Mouse (Mus musculus) kidney, adult 2 months (tissue): Measurements from ENCODE around the gene Nptx1. TPM values are rescaled to one million over a fixed set of nuclear protein-coding genes. Genes with fewer than 3 reads are reported as not detected.
A peak's percentile ranks its signal among the peaks of the same experiment; 100 is the strongest.

ENCODE experiments used
- DNase-seq: peaks from one replicate; pipeline ENCODE4 v3.0.0; 2021
- H3K27ac ChIP-seq: fragments of 200-500 bp; 2 replicates; pipeline ENCODE4 v1.5.1; 2012; ENCODE audit warnings: low read depth, low read length, control low read depth, inconsistent platforms; ENCODE audit not compliant: insufficient read depth
- H3K27me3 ChIP-seq: fragments of 200-500 bp; replicated peaks from 2 replicates; pipeline ENCODE4 v1.6.1; 2012; ENCODE audit warnings: mild to moderate bottlenecking, moderate library complexity, low read length, inconsistent platforms; ENCODE audit not compliant: control insufficient read depth, insufficient read depth
- H3K36me3 ChIP-seq: fragments of 200-500 bp; 2 replicates; pipeline ENCODE4 v1.6.1; 2012; ENCODE audit warnings: mild to moderate bottlenecking, moderate library complexity, low read length, inconsistent platforms; ENCODE audit not compliant: control insufficient read depth, insufficient read depth
- H3K4me1 ChIP-seq: fragments of 200-500 bp; 2 replicates; pipeline ENCODE4 v1.6.1; 2011; ENCODE audit warnings: low read length; ENCODE audit not compliant: control insufficient read depth, insufficient read depth
- H3K4me3 ChIP-seq: fragments of 200-500 bp; 2 replicates; pipeline ENCODE4 v1.5.1; 2011; ENCODE audit warnings: mild to moderate bottlenecking, low read depth, low read length, control low read depth; ENCODE audit not compliant: insufficient read depth
- CTCF ChIP-seq: fragments of 200-500 bp; conservative IDR thresholded peaks from 2 replicates; pipeline ENCODE4 v1.5.1; 2011; ENCODE audit warnings: low read depth, mild to moderate bottlenecking, control low read depth, low read length, moderate library complexity, mixed read lengths; ENCODE audit not compliant: insufficient read depth, insufficient read length
- POLR2A ChIP-seq: fragments of 200-500 bp; IDR thresholded peaks from one replicate; pipeline ENCODE4 v1.6.1; 2011; ENCODE audit warnings: low read depth, low read length, control low read depth
- WGBS: fragments of 180-500 bp; shearing (Covaris S2); methylation state at CpG from one replicate; pipeline ENCODE4 v1.1.7; 2018; 5-methylcytosine and 5-hydroxymethylcytosine counted together
- polyA plus RNA-seq: library from polyadenylated mRNA; depleted of rRNA; stranded (reverse); fragments of >200 nt; gene quantifications from 2 replicates; pipeline ENCODE4 v1.2.3, GENCODE M21; 2012

The Nptx1 gene
- polyA plus RNA-seq, 1 experiment = 0.08 TPM

GRCm38 (mm10) chr11:119540560-119540959 lies 7.0 kb downstream of the Nptx1 start:
- 76% methylated on average over 9 of the region's 9 CpGs for WGBS
- H3K27ac ChIP-seq = no peak overlapping the region
- no peak overlapping the region for H3K4me3 ChIP-seq
- no peak for TF ChIP-seq POLR2A
- no peak for TF ChIP-seq CTCF
- no peaks in the 10 kb centered on the region for H3K36me3 ChIP-seq
- DNase-seq = no peak
- no peaks in the 10 kb centered on the region for H3K27me3 ChIP-seq
- H3K4me1 ChIP-seq = no peaks in the 10 kb centered on the region

GRCm38 (mm10) chr11:119539944-119540343 lies 7.6 kb downstream of the Nptx1 start:
- Histone ChIP-seq H3K27ac (no peak overlapping the region), H3K4me1 (no peaks in the 10 kb centered on the region), H3K4me3 (no peak overlapping the region), H3K36me3 (no peaks in the 10 kb centered on the region), H3K27me3 (no peaks in the 10 kb centered on the region)
- WGBS = 32% methylated on average over 14 of the region's 14 CpGs
- no peak for DNase-seq
- TF ChIP-seq CTCF (no peak), POLR2A (no peak)

GRCm38 (mm10) chr11:119533745-119534144 lies 13.8 kb downstream of the Nptx1 start:
- Histone ChIP-seq H3K27ac (no peak overlapping the region), H3K27me3 (no peaks in the 10 kb centered on the region), H3K36me3 (no peaks in the 10 kb centered on the region), H3K4me1 (no peaks in the 10 kb centered on the region), H3K4me3 (no peak overlapping the region)
- no peak for DNase-seq
- TF ChIP-seq CTCF = no peak
- no peak for TF ChIP-seq POLR2A
- 64% methylated on average over 7 of the region's 7 CpGs for WGBS

- TF ChIP-seq POLR2A = no peak
- DNase-seq = no peak
- WGBS = 70% methylated on average over 8 of the region's 8 CpGs
Observed at GRCm38 (mm10) chr11:119532460-119532859, 15.1 kb downstream of the Nptx1 start.

GRCm38 (mm10) chr11:119528930-119529329 lies 18.6 kb downstream of the Nptx1 start:
- H3K36me3 ChIP-seq = no peaks in the 10 kb centered on the region
- H3K27ac ChIP-seq = no peak overlapping the region
- no peak for DNase-seq
- H3K4me1 ChIP-seq = no peaks in the 10 kb centered on the region
- H3K27me3 ChIP-seq = no peaks in the 10 kb centered on the region
- WGBS = 68% methylated on average over 11 of the region's 11 CpGs
- no peak overlapping the region for H3K4me3 ChIP-seq
- TF ChIP-seq CTCF (no peak), POLR2A (no peak)

More at GRCm38 (mm10) chr11:119532460-119532859, 15.1 kb downstream of the Nptx1 start:
- H3K4me3 ChIP-seq = no peak overlapping the region
- H3K27ac ChIP-seq = no peak overlapping the region
- no peaks in the 10 kb centered on the region for H3K36me3 ChIP-seq
- H3K4me1 ChIP-seq = no peaks in the 10 kb centered on the region
- no peaks in the 10 kb centered on the region for H3K27me3 ChIP-seq

- no peak for DNase-seq
- no peaks in the 10 kb centered on the region for H3K36me3 ChIP-seq
- TF ChIP-seq CTCF = no peak
- TF ChIP-seq POLR2A = no peak
- H3K4me3 ChIP-seq = no peak overlapping the region
- WGBS = 77% methylated on average over 14 of the region's 14 CpGs
- H3K27ac ChIP-seq = no peak overlapping the region
- no peaks in the 10 kb centered on the region for H3K27me3 ChIP-seq
- no peaks in the 10 kb centered on the region for H3K4me1 ChIP-seq
Observed at GRCm38 (mm10) chr11:119526068-119526966, 21.2 kb downstream of the Nptx1 start.

- peak; percentile 92 for DNase-seq
- no peaks in the 10 kb centered on the region for H3K27me3 ChIP-seq
- 3% methylated on average over 33 of the region's 33 CpGs for WGBS
- H3K27ac ChIP-seq = no peak overlapping the region
- TF ChIP-seq CTCF = no peak
- TF ChIP-seq POLR2A = no peak
- H3K4me3 ChIP-seq = peak overlapping the region; percentile 57; the same call in 1 of the 2 replicates
- H3K4me1 ChIP-seq = no peaks in the 10 kb centered on the region
- H3K36me3 ChIP-seq = no peaks in the 10 kb centered on the region
Observed at GRCm38 (mm10) chr11:119524545-119524949, 23.0 kb downstream of the Nptx1 start.
